Mouse (Mus musculus) E14TG2a.4 (cell line): ENCODE data around the gene Zglp1.
A peak's percentile ranks its signal among the peaks of the same experiment; 100 is the strongest.

ENCODE experiments used
- H3K27me3 ChIP-seq: 2 replicates; pipeline ENCODE4 v1.6.1; 2014; ENCODE audit warnings: low read length, control low read depth; ENCODE audit not compliant: insufficient read depth
- H3K36me3 ChIP-seq: 2 replicates; pipeline ENCODE4 v1.6.1; 2014; ENCODE audit warnings: low read length, control low read depth; ENCODE audit not compliant: insufficient read depth
- H3K4me1 ChIP-seq: replicated peaks from 2 replicates; pipeline ENCODE4 v1.6.1; 2014; ENCODE audit warnings: low read depth, low read length, control low read depth
- H3K4me3 ChIP-seq: replicated peaks from 2 replicates; pipeline ENCODE4 v1.5.1; 2014; ENCODE audit warnings: mild to moderate bottlenecking, low read length
- H3K9me3 ChIP-seq: 2 replicates; pipeline ENCODE4 v1.6.1; 2014; ENCODE audit warnings: low read length, control low read depth
- CTCF ChIP-seq: conservative IDR thresholded peaks from 2 replicates; pipeline ENCODE4 v1.5.1; 2014; ENCODE audit warnings: low read length
- NANOG ChIP-seq: IDR thresholded peaks from 2 replicates; pipeline ENCODE4 v1.6.1; 2014; ENCODE audit warnings: borderline replicate concordance, low read length, mixed read lengths
- POU5F1 ChIP-seq: IDR thresholded peaks from 2 replicates; pipeline ENCODE4 v1.6.1; 2014; ENCODE audit warnings: low read length, borderline replicate concordance

The Zglp1 gene

GRCm38 (mm10) chr9:21067006-21067684 lies at the start of gene Zglp1:
Zglp1 (minus strand) TSS chr9:21067093.
- no peak for TF ChIP-seq POU5F1
- no peak for TF ChIP-seq CTCF
- TF ChIP-seq NANOG = no peak
- H3K27me3 ChIP-seq = 0 out of 2 replicates have a peak, but pooled peaks cover 3% of the 10 kb centered on the region
- H3K9me3 ChIP-seq = no peaks in the 10 kb centered on the region
- H3K4me3 ChIP-seq = peak within 1 kb of the TSS; percentile 60
- peaks cover 54% of the 10 kb centered on the region for H3K4me1 ChIP-seq
- H3K36me3 ChIP-seq = peaks cover 69% of the 10 kb centered on the region

GRCm38 (mm10) chr9:21115105-21115504 lies 48.2 kb upstream of the Zglp1 start:
- TF ChIP-seq CTCF (no peak), POU5F1 (no peak), NANOG (no peak)
- H3K36me3 ChIP-seq = peaks cover 52% of the 10 kb centered on the region
- no peaks in the 10 kb centered on the region for H3K9me3 ChIP-seq
- H3K27me3 ChIP-seq = no peaks in the 10 kb centered on the region
- H3K4me3 ChIP-seq = no peak overlapping the region
- H3K4me1 ChIP-seq = peaks cover 37% of the 10 kb centered on the region

- peaks cover 53% of the 10 kb centered on the region for H3K36me3 ChIP-seq
- H3K9me3 ChIP-seq = no peaks in the 10 kb centered on the region
- no peaks in the 10 kb centered on the region for H3K27me3 ChIP-seq
- TF ChIP-seq CTCF (no peak), POU5F1 (no peak), NANOG (no peak)
- H3K4me3 ChIP-seq = no peak overlapping the region
- H3K4me1 ChIP-seq = peaks cover 43% of the 10 kb centered on the region
Measured at GRCm38 (mm10) chr9:21114190-21114589, 47.3 kb upstream of the Zglp1 start.

GRCm38 (mm10) chr9:21113751-21114150 lies 46.9 kb upstream of the Zglp1 start:
- H3K4me3 ChIP-seq = no peak overlapping the region
- no peaks in the 10 kb centered on the region for H3K9me3 ChIP-seq
- peaks cover 48% of the 10 kb centered on the region for H3K4me1 ChIP-seq
- H3K27me3 ChIP-seq = no peaks in the 10 kb centered on the region
- no peak for TF ChIP-seq POU5F1
- TF ChIP-seq NANOG = no peak
- TF ChIP-seq CTCF = no peak
- peaks cover 58% of the 10 kb centered on the region for H3K36me3 ChIP-seq

GRCm38 (mm10) chr9:21107607-21108237 lies 40.8 kb upstream of the Zglp1 start:
- Histone ChIP-seq H3K27me3 (no peaks in the 10 kb centered on the region), H3K4me1 (peaks cover 72% of the 10 kb centered on the region), H3K4me3 (peak overlapping the region; percentile 58), H3K36me3 (peaks cover 65% of the 10 kb centered on the region), H3K9me3 (no peaks in the 10 kb centered on the region)
- TF ChIP-seq POU5F1 = no peak
- TF ChIP-seq NANOG = no peak

- peaks cover 73% of the 10 kb centered on the region for H3K36me3 ChIP-seq
Measured at GRCm38 (mm10) chr9:21105760-21106564, 39.1 kb upstream of the Zglp1 start.

GRCm38 (mm10) chr9:21104814-21105213 lies 37.9 kb upstream of the Zglp1 start:
- Histone ChIP-seq H3K27me3 (no peaks in the 10 kb centered on the region), H3K9me3 (no peaks in the 10 kb centered on the region), H3K4me3 (no peak overlapping the region), H3K36me3 (peaks cover 66% of the 10 kb centered on the region), H3K4me1 (peaks cover 76% of the 10 kb centered on the region)
- no peak for TF ChIP-seq NANOG
- TF ChIP-seq POU5F1 = no peak
- TF ChIP-seq CTCF = no peak

More at GRCm38 (mm10) chr9:21105760-21106564, 39.1 kb upstream of the Zglp1 start:
- Histone ChIP-seq H3K4me3 (no peak overlapping the region), H3K4me1 (peaks cover 76% of the 10 kb centered on the region), H3K27me3 (no peaks in the 10 kb centered on the region), H3K9me3 (no peaks in the 10 kb centered on the region)
- TF ChIP-seq NANOG (no peak), POU5F1 (no peak), CTCF (no peak)

GRCm38 (mm10) chr9:21102076-21102475 lies 35.2 kb upstream of the Zglp1 start:
- Histone ChIP-seq H3K36me3 (peaks cover 52% of the 10 kb centered on the region), H3K4me1 (peaks cover 73% of the 10 kb centered on the region), H3K27me3 (no peaks in the 10 kb centered on the region), H3K9me3 (no peaks in the 10 kb centered on the region), H3K4me3 (no peak overlapping the region)
- TF ChIP-seq CTCF (no peak), NANOG (no peak), POU5F1 (no peak)
